Mouse (Mus musculus): Measurements from ENCODE around the gene Fndc3b. TPM values are rescaled to one million over a fixed set of nuclear protein-coding genes. Genes with fewer than 3 reads are reported as not detected.
"Not testable (repeated sequence)": the region's sequence is repeated elsewhere in the genome, so short reads cannot be mapped to it uniquely, and the experiment has no call there.

Fndc3b gene
- polyA plus RNA-seq, 1 experiment: 130 TPM

GRCm38 (mm10) chr3:27406440-27406839 lies 304.7 kb downstream of the Fndc3b start:
- Histone ChIP-seq H3K4me1 (ENCODE audit: control insufficient read depth, insufficient read depth, low read length) (no peaks in the 10 kb centered on the region), H3K27ac (ENCODE audit: insufficient read depth, low read length) (no peak overlapping the region), H3K4me3 (ENCODE audit: insufficient read depth, low read length) (no peak overlapping the region)
- TF ChIP-seq CTCF (IDR thresholded peaks at IDR 0.05; ENCODE audit: borderline replicate concordance, insufficient read depth, low read length) (no peak), POLR2A (IDR thresholded peaks at IDR 0.05; ENCODE audit: low read depth, low read length) (no peak)

GRCm38 (mm10) chr3:27400996-27401395 lies 310.1 kb downstream of the Fndc3b start:
- H3K4me3 ChIP-seq (ENCODE audit: insufficient read depth, low read length); H3K27ac ChIP-seq (ENCODE audit: insufficient read depth, low read length); H3K4me1 ChIP-seq (ENCODE audit: control insufficient read depth, insufficient read depth, low read length): not testable (repeated sequence)

- Histone ChIP-seq H3K4me1 (ENCODE audit: control insufficient read depth, insufficient read depth, low read length) (no peaks in the 10 kb centered on the region), H3K27ac (ENCODE audit: insufficient read depth, low read length) (no peak overlapping the region), H3K4me3 (ENCODE audit: insufficient read depth, low read length) (no peak overlapping the region)
- TF ChIP-seq POLR2A (IDR thresholded peaks at IDR 0.05; ENCODE audit: low read depth, low read length): no peak
- no peak for TF ChIP-seq CTCF (IDR thresholded peaks at IDR 0.05; ENCODE audit: borderline replicate concordance, insufficient read depth, low read length)
Measured at GRCm38 (mm10) chr3:27389923-27390322, 321.2 kb downstream of the Fndc3b start.

GRCm38 (mm10) chr3:27384836-27385235 lies 326.3 kb downstream of the Fndc3b start:
- TF ChIP-seq CTCF (IDR thresholded peaks at IDR 0.05; ENCODE audit: borderline replicate concordance, insufficient read depth, low read length) (no peak), POLR2A (IDR thresholded peaks at IDR 0.05; ENCODE audit: low read depth, low read length) (no peak)

GRCm38 (mm10) chr3:27377935-27378334 lies 333.2 kb downstream of the Fndc3b start:
- TF ChIP-seq POLR2A (IDR thresholded peaks at IDR 0.05; ENCODE audit: low read depth, low read length) (no peak), CTCF (IDR thresholded peaks at IDR 0.05; ENCODE audit: borderline replicate concordance, insufficient read depth, low read length) (no peak)
- no peak overlapping the region for H3K4me3 ChIP-seq (ENCODE audit: insufficient read depth, low read length)
- no peaks in the 10 kb centered on the region for H3K4me1 ChIP-seq (ENCODE audit: control insufficient read depth, insufficient read depth, low read length)
- no peak overlapping the region for H3K27ac ChIP-seq (ENCODE audit: insufficient read depth, low read length)

More at GRCm38 (mm10) chr3:27384836-27385235, 326.3 kb downstream of the Fndc3b start:
- Histone ChIP-seq H3K4me3 (ENCODE audit: insufficient read depth, low read length) (no peak overlapping the region), H3K4me1 (ENCODE audit: control insufficient read depth, insufficient read depth, low read length) (no peaks in the 10 kb centered on the region), H3K27ac (ENCODE audit: insufficient read depth, low read length) (no peak overlapping the region)

- no peak overlapping the region for H3K27ac ChIP-seq (ENCODE audit: insufficient read depth, low read length)
- TF ChIP-seq POLR2A (IDR thresholded peaks at IDR 0.05; ENCODE audit: low read depth, low read length) (no peak), CTCF (IDR thresholded peaks at IDR 0.05; ENCODE audit: borderline replicate concordance, insufficient read depth, low read length) (no peak)
Measured at GRCm38 (mm10) chr3:27374396-27374795, 336.7 kb downstream of the Fndc3b start.

GRCm38 (mm10) chr3:27371725-27372650 lies 339.1 kb downstream of the Fndc3b start:
- Histone ChIP-seq H3K4me1 (ENCODE audit: control insufficient read depth, insufficient read depth, low read length) (no peaks in the 10 kb centered on the region), H3K27ac (ENCODE audit: insufficient read depth, low read length) (no peak overlapping the region), H3K4me3 (ENCODE audit: insufficient read depth, low read length) (no peak overlapping the region)
- no peak for TF ChIP-seq CTCF (IDR thresholded peaks at IDR 0.05; ENCODE audit: borderline replicate concordance, insufficient read depth, low read length)
- TF ChIP-seq POLR2A (IDR thresholded peaks at IDR 0.05; ENCODE audit: low read depth, low read length): no peak

More at GRCm38 (mm10) chr3:27374396-27374795, 336.7 kb downstream of the Fndc3b start:
- no peak overlapping the region for H3K4me3 ChIP-seq (ENCODE audit: insufficient read depth, low read length)
- H3K4me1 ChIP-seq (ENCODE audit: control insufficient read depth, insufficient read depth, low read length): no peaks in the 10 kb centered on the region

- Histone ChIP-seq H3K27ac (ENCODE audit: insufficient read depth, low read length) (no peak within 1 kb of the TSS), H3K4me1 (ENCODE audit: control insufficient read depth, insufficient read depth, low read length) (no peaks in the 10 kb centered on the region), H3K4me3 (ENCODE audit: insufficient read depth, low read length) (no peak within 1 kb of the TSS)
- TF ChIP-seq POLR2A (IDR thresholded peaks at IDR 0.05; ENCODE audit: low read depth, low read length) (no peak), CTCF (IDR thresholded peaks at IDR 0.05; ENCODE audit: borderline replicate concordance, insufficient read depth, low read length) (no peak)
Measured at GRCm38 (mm10) chr3:27371276-27371621, 339.9 kb downstream of the Fndc3b start, which contains the start of gene Ghsr. Ghsr (plus strand) TSS chr3:27371351.

GRCm38 (mm10) chr3:27370582-27371275 lies 340.4 kb downstream of the Fndc3b start:
- no peak overlapping the region for H3K4me3 ChIP-seq (ENCODE audit: insufficient read depth, low read length)
- no peak for TF ChIP-seq CTCF (IDR thresholded peaks at IDR 0.05; ENCODE audit: borderline replicate concordance, insufficient read depth, low read length)
- no peak for TF ChIP-seq POLR2A (IDR thresholded peaks at IDR 0.05; ENCODE audit: low read depth, low read length)

GRCm38 (mm10) chr3:27370125-27370524 lies 341.0 kb downstream of the Fndc3b start:
- H3K27ac ChIP-seq (ENCODE audit: insufficient read depth, low read length): no peak overlapping the region
- H3K4me3 ChIP-seq (ENCODE audit: insufficient read depth, low read length): no peak overlapping the region
- TF ChIP-seq CTCF (IDR thresholded peaks at IDR 0.05; ENCODE audit: borderline replicate concordance, insufficient read depth, low read length): no peak
- no peak for TF ChIP-seq POLR2A (IDR thresholded peaks at IDR 0.05; ENCODE audit: low read depth, low read length)
- no peaks in the 10 kb centered on the region for H3K4me1 ChIP-seq (ENCODE audit: control insufficient read depth, insufficient read depth, low read length)

More at GRCm38 (mm10) chr3:27370582-27371275, 340.4 kb downstream of the Fndc3b start:
- Histone ChIP-seq H3K4me1 (ENCODE audit: control insufficient read depth, insufficient read depth, low read length) (no peaks in the 10 kb centered on the region), H3K27ac (ENCODE audit: insufficient read depth, low read length) (no peak overlapping the region)

Other genes with a start within 250 kb of the Fndc3b start
- not detected in 2 replicates for gene Tmem212, start 185.1 kb upstream of the Fndc3b start, polyA plus RNA-seq (2011; ENCODE audit: insufficient read length, low read depth, missing spikeins)
- gene Pld1, start 227.4 kb upstream of the Fndc3b start, polyA plus RNA-seq (2011; ENCODE audit: insufficient read length, low read depth, missing spikeins): 13.3 and 14.8 TPM in 2 replicates

All from embryonic fibroblast, embryonic 13.5 days (primary cell).